Mouse (Mus musculus) spleen, postnatal 14 days (tissue): Measurements from ENCODE around the gene Grm8.

Source experiments
- DNase-seq, 2 experiments: peaks; one replicate each; pipeline ENCODE4 v3.0.0; 2021 to 2022; ENCODE audit warnings: low spot score in 2 of 2

Gene Grm8

DNA sequence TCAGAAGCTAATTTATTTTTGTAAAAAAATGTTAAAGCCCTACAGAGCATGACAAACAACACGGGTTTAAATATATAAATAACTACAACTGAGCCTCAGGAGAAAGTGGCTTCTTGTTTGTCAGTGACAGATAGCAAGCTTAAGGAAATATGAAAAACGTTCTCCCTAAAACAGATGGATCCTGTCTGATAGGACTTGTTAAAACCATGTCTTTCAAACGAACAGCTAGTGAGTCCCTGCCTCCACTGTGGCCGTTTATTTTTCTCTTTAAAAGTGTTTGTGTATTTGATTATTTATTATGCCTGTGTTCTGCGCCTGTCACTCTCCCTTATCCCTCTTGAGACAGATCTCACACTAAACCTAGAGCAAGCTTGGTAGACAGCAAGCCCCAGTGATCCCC lies 489.9 kb downstream of the Grm8 start:
- DNase-seq, result no peak

DNA sequence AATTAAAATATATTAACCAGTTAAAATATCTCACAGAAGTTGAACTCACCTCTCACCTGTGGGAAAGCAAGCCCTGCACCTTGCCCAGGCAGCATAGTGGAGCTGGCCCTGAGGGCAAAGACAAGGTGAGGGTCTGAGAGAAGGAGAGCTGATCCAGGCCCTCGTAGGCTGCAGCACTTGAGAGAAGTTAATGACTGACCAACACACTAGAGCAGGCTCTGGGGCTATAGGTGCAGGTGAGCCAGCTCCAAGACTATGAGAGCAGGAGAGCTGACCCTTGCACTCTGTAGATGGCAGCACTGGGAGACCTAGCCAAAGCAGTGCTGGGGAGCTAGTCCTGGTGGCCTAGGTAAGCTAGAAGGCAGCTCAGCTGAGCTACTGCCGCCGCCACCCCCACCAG lies 499.1 kb downstream of the Grm8 start:
- DNase-seq, result no peak

DNA sequence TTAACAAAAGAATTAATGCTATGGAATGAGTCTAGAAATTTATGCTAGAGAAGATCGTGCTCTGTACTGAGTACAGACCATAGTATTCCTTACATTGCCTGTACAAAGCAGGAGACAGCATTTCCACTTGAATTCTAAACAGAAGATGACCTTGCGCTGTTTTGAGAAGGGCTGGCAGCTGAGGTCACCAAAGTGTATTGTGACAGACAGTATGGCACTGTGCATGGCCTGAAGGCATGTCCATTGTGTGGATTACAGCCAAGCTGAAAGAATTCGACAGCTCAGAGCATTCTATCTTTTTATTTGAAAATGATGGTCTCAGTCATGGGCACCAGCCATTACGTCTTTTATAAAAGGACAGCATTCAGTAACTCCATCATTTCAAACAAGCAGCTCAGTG lies 517.5 kb downstream of the Grm8 start:
- no peak for DNase-seq

DNA sequence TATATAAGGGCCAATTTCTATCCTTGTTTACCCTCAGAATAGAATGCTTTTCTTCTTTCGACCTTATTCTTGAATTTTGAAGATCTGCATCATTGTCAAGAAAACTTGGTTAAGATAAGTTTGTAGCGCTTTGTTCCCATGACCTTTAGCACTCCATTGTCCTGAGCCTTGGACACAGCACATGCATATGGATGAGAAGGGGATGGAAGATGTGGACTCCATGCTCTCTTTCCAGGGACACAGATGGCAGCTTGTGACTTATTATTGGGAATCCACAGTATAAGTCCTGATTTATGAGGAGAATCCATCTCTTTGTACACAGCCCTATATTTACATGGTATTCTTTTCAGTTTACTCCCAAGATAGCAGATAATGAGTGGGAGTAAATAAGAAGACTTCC lies 554.5 kb downstream of the Grm8 start:
- no peak for DNase-seq

DNA sequence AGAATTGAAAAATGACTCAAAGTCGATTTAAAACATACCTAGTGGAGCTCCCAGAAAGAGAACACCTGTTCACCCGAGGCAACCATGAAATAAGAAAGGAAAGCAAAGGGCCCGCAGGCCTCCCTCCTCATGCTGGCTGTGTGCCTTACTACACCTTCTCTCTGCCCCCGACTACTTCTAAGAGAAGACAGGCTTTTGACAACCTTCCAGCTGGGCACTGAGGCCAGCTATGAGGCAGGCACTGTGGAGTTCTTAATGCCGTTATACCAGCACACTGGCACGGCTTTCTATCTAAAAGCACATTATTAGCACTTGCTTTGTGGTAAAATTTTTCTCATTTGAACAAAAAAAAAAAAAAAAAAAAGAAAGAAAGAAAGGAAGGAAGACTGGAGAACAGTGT lies 589.5 kb downstream of the Grm8 start:
- DNase-seq, result no peak

DNA sequence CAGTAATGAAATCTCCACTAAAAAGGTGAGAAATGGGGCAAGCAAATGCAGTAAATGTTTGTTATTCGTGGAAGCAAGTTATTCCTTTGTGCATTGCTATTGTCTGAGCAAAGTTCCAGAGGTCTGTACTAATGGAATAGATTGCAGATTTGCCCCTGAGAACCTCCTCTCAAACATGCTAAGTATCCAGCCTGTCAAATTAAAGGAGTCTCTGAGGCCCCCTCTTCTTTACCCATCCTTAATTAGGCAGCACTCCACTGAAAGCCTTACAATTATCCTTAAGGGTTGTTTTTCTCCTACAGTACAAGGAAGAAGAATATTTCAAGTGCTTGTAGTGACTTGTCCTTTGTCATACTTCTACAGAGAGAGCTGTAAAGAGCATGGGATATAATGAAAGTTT lies 617.4 kb downstream of the Grm8 start:
- DNase-seq, result no peak

DNA sequence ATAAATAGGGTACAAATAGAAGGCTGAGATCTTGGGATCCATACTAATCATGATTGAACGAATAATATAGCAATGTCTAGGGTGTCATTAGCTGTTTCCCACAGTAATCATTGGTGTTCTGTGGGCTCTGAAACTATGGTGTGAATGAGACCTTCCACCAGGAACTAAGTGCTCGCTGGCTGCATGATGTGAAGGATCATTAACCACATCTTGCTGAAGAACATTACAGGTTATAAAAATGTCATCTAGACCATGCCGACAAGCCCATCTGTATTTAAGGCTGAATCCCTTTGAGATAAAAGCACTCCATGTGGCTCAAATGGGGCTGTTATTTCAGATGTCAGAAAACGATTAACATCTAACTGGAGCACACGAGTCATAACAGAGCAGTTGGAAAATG lies 674.0 kb downstream of the Grm8 start:
- no peak for DNase-seq

DNA sequence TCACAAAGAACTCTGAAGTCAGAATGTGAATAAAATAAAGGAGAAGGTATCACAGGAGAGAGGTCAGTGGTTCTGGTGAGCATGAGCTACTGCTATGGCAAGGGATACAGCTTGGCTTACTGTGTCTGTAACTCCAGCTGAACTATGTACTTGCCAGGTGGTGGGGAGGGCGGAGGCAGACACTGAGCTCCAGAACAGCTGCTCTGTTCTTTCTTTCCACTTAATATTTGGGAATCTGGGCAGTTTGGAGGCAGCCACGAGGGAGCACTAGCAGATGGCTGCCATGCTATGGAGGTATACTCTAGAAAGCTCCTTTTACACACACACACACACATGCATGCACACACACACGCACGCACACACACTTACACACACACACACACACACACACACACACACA lies 726.5 kb downstream of the Grm8 start:
- DNase-seq, result no peak

DNA sequence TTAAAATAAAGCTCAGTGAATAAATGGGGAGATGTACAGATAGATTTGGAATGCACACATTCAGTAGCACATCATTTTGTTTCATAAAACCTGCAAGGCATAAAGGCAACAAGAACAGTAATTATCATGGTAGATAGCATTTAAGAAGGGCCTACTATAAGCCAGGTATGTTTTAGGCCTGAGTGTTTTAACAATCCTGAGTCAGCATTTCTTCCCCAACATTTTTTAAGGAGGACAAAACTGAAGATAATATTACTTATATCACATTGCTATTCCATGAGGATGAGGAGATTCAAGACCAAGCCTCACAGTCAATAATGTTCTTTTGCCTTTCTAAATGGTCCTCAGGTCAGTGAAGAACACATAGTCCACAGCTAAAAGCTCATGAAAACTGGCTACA lies 762.6 kb downstream of the Grm8 start:
- DNase-seq, result no peak

DNA sequence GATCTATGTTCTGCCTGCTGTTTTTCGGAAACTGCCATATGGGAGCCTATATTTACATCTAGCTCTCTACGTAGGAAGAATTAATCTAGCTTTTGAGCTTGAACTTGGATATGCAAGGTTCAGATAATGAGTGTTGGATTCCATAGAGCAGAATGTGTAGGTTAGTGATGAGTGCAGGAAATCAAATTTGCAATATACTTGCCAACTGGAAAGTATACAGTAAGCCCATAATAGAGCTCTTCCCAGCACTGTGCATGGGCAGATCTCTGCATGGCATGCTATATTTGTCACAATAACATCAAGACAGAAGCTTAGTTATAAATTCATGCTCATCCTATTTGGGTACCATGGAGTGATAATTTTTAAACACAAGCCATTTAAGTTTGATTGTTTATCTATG lies 763.9 kb downstream of the Grm8 start:
- DNase-seq, result no peak

DNA sequence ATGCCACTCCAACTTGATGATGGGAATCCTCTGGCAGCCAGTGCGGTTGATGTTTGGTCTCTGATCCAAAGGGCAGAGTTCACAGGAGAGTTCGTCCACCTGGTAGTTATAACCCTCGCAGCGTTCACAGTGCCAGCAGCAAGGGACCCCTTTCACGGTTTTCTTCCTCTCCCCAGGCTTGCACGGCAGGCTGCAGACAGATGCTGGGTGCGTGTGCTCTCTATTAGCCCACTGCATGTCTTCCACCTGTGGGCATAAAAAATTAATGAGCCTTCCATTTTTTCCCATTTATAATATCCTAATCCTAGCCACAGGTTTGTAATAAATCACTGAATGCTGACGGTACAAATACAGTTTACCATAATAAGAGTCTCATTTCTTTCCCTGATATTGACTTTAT lies 771.2 kb downstream of the Grm8 start:
- no peak for DNase-seq

DNA sequence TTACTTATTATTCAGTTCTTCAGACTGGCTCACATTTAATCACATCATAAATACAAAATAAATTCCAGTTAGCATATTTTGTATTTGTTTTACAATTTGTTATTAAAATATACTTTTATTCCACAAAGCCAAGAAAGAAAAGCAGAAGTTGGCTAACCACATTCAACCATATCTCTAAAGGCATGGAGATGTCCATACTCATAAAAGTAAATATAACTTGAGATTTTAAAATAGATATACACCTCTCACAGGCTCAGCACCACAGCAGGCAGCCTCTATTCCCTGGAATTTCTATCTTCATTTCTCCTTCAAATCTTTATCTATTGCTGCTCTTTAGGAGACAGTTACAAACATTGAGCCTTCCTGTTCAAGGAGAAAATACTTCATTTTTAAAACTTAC lies 774.5 kb downstream of the Grm8 start:
- no peak for DNase-seq

DNA sequence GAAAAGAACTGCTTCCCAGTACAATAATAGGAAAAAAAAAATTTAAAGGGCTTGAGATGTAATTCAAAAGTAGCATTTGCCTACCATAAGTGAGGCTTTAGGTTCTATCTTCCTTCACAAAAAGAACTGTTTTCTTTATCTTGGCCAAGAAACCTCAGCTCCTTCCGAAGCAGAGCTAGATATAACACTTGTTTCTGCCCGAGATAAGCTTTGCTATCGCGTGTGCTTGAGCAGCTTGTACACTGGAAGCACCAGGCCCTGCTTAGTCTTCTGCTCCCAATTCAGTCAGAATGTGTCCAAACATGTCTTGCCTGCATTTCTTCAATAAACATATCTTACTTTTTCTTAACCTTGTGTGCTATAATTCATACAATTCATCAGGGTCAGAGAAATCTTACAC lies 783.8 kb downstream of the Grm8 start:
- DNase-seq, result no peak

DNA sequence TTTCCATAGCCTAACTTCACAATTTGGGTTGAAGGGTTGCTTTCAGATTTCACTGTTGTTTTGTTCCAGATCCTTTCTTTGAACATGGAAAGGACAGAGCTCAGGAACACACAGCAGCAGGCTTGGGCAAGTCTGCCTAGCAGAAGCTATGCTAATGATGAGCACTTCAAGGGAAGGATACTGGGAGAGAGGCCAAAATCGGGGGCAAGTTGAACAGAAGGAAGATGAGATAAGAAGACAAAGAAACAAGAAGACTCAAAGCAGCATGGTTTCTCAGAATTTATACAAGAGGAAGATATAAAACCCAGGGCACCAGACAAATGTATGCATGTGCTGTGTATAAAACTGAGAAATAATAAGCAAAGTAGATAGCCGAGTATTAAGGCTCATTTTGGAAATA lies 786.7 kb downstream of the Grm8 start:
- DNase-seq, result no peak

DNA sequence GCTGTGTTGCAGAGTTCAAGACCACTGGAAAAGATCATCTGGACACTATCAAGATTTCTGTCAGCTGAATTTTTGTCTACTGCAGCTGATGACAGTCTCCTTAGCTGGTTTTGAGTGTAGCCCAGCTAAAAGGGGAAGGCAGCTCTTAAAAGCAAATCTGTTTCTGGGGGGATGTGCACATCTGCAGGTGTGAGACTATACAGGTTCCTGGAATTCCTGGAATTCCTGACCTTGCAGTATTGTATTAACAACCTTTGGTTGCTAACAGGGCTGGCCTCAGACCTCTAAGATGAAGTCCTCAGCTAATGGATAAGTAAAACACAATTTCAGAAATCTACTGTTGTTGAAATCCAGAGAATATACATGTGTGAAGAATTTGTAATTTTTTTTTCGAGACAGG lies 788.7 kb downstream of the Grm8 start:
- no peak for DNase-seq

DNA sequence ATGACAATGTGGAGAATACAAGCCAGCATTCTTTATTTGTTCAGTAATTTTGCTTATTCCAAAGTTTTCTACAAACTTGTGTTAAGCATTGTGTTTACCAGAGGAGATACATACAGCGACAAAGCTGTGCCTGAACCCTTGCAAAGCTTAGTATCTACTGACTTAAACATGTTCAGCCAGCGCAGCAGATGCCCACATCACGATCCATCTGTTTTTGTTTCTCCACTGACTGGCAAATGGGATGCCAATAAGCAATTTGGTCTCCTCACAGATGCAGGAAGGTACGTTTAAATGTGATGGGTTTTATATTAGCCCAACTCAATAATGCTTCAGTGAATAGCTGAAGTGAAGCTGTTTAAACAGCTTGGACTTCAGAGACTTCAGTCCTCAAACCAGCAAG lies 794.8 kb downstream of the Grm8 start:
- no peak for DNase-seq

DNA sequence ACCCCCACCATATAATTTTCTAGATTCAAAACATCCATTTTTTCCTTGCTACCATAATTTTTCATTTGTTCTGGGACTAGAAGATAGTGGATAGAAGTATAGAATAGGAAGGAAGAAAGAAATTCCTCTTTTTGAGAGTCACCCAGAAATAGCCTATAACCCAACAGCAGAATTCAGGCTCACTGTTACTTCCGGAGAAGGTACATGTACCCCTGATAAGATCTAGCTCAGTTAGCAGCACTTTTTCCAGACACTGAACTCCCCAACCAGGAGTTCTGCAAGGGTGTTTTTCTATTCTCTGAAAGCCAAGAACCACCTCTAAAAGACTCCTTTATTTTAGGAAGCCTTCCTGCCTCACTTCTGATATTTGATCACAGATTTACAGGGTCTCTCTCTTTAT lies 816.4 kb downstream of the Grm8 start:
- no peak for DNase-seq

DNA sequence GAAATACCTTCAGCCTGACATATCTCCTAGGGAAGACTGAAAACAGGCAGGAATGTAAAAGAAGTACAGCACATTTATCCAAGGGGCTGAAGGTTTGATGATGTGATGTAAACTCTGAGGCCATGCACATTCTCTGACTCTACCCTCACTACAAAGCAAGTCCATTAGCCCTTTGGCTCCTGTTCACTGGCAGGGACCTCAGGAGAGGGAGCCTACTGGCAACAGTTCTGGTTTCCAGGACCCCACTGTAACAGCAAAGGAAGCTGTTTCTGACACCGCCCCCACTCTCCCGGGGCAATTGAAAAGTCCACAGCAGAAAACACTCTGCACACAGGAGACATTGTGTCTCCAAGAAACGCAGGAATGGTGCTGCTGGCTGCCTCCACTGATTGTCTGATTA lies 817.6 kb downstream of the Grm8 start:
- DNase-seq, result no peak

DNA sequence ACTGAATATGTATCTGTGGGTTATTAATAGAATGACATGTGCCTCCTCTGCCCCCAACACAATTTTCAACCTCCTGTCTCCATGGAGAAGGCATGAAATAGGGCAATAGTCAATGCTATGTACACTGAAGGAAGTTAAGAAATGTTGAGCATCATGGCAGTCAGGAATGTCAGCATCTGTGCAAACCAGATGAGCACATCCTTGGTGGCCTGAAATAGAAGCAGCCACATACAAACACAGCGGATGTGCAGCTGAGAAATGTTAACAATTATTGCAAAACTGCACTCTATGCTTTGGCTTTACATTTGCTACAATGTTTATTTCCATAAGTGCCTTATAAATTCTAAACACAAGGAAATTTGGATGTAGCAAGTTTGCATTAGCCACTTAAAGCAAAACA lies 819.0 kb downstream of the Grm8 start:
- DNase-seq, result no peak

DNA sequence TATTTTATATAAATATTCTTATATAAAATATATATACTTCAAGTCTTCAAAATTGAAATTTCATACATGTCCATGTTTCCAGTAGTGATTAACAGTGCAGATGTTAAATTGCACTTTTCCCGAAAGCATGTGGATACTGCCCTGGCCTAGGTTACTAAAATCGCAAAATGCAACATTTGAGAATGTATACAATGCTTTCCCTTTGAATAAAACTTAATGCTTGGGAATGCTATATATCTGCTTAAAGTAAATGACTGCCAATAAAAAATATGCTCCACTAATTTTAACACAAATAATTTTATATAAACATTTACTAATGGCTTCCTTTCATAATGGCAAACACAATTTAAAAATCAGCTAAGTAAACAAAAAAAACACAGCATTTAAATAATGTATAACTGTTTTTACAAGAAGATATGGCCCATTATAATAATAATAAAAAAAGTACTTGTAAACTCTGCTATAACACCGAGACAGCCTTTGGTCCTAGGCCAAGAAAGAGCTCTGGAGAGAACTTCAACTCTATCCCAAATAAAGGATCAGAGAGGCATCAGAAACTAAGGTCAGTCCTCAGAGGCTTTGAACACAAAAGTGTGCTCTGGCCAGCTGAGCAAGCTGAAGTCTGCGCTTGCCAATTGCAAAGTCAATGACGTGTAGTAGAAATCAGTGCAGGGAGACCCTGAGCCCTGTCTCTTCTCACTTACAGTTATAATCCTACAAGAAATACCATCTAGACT lies 820.5 kb downstream of the Grm8 start:
- no peak for DNase-seq

DNA sequence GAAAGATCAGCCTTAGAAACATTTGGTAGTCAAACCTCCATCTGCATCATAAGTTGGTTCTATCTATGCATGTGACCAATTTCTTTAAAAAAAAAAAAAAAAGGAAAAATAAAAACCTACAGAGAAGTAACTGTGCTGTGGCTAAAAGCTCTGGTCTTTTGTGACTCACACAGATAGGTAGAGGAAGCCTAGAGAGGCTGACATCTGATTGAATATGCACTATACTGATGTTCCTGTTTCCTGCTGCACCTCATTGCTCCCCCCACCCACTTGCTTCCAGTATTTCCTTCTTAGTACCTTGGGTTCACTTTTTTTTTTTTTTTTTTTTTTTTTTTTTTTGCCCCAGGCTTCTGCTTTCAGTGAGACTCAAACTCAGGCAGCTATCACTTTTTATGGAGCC lies 824.6 kb downstream of the Grm8 start:
- DNase-seq, result no peak

DNA sequence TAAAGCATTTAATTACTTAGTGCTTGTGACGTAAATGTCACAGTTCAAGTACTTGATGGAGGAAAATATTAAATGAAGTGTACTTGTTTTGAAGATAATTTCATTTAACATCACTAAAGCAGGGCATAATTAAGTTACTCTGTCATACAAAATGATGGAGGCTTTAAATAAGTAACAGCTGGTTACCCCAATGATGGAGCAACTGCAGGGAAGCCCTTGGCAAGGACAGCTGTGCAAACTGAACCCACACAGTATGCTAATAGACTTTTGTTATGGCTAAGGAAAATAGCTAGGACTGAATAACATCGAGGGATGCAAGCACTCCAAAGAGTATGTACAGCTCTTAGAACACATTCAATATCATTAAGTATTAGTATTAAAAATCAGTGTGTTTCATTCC lies 829.6 kb downstream of the Grm8 start:
- DNase-seq, result no peak

DNA sequence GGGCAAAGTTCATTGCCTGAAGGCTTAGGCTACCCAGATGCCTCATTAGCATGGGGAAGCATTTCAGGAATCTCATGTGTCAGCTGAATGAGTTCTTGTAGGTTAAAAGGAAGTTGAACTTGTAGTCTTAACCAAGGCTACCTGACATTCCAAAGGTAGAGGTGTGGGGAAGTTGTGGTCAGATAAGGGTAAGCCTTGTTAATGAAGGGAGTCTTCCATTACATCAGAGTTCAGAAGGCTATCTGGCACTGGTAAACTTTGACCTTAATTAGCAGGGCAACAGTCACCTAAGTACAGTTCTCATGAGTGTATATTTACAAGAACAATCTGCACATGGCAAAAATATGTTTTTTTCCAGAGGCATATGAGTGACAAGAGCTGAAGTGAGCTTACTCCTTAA lies 870.0 kb downstream of the Grm8 start:
- DNase-seq, result no peak

DNA sequence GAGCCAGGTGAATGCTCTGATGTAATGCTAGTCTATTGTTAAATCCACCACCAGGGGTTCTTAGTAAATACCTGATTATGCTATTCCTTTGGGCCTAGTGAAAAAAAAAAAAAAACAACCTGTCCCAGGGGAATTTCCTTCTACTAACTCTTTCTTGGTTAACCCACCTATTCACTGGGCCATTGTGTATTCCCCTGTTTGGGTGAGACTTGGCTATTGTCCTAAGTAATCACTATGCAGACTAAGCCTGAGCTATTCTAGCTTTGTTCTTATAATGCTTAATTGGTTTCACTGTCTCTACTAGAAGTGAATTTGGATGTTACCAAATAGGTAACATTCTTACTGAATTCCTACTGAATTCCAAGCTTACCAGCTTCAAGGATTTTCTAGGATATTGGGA lies 872.4 kb downstream of the Grm8 start:
- DNase-seq, result no peak

DNA sequence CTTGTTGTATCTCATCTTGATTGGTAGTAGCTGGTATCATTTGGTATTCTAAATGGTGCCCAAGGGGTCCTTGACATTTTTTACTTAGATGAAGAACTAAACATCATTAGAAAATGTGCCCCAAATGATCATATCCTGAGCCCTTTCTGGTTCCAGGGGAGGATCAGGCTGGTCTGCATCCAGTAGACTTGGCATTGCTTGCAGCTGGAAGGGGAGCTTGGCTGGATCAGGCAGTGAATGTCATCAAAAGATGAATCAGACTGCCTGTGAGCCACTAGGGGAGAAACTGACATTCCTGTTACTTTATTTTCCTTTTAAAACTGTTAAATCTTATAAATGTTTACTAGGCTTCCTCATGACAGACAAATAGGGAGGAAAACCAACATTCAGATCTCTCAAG lies 894.6 kb downstream of the Grm8 start:
- DNase-seq, result no peak
